Mouse (Mus musculus): ENCODE results near the gene Trp53i13. TPM values are rescaled to one million over a fixed set of nuclear protein-coding genes. Genes with fewer than 3 reads are reported as not detected.

Gene Trp53i13
- total RNA-seq, 4 experiments from 2014 or later, result 10.5 to 12.4 (median 11.4) TPM

DNA sequence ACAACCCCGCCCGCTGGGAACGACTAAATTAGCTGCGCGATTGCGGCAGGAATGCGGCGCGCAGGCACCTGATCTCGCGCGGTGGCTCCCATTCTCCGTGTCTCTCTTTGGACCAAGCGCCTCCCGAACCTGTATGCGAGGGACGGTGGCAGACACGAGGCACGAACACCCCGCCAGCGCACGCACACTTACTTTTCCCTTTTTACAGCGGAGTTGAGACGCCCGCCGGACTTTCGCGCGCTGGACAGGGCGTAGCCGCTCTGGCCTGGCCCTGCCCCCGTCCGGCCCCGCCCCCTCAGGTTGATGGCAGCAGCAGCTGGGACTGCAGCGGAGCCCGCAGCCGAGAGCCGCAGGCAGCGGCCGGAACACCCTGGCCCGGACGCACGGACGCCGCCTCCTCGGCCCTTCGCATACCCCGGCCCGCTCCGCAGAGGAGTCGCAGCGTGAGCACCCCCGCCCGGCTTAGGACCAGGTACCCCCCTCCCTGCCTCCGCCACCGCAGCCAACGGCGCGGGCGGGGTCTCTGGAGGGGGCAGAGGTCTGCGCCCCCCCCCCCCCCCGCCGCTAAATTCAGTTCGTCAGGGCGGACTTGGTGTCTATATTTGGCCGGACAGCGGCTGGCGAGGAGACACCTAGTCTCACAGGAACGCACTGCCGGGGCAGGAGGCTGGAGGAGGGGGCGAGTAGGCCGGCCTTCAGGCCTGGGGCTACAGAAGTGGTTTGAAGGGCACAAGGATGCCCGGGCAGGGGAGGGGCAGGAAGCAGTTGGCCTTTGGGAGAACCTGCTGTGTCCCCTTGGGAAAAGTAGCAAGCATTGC, 53.3 kb downstream of the Trp53i13 start, which contains the start of gene Coro6:
TSS of gene Coro6 (plus strand) at position 129 of the 818 bp plus-strand sequence.
- peak; percentile 80 for DNase-seq (ENCODE audit: low spot score)

DNA sequence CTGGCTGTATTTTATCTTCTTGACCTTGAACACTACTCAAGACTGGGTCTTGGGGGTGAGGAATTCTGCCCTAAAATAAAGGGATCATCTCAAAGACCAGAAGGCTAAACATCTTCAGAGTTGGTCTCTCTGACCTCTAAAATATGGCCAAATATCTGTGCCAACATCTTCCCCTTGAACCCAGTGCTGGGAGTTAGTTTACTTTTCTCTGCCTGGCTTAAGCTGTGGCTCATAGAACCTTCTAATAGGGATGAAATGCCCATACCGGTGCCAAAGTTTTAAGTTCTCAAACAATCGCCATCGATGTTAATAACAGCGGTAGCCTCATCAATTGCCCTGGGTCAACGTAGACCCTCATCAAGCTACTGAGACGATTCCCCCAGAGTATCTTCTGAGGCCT, 53.9 kb downstream of the Trp53i13 start:
- DNase-seq (ENCODE audit: low spot score), result no peak

Other genes starting within 250 kb of the Trp53i13 start
- gene Coro6, start 53.6 kb downstream of the Trp53i13 start, total RNA-seq (2022), result 100 to 1,000 TPM; 221 to 251 (median 232) TPM
- gene Ankrd13b, start 26.3 kb downstream of the Trp53i13 start, total RNA-seq (2022), result 10 to 100 TPM in 2 of 4 experiments, 1 to 10 TPM in 2; 7.5 to 11.6 (median 9.9) TPM
- gene Git1, start 22.4 kb downstream of the Trp53i13 start, total RNA-seq (2022), result 10 to 100 TPM; 53.5 to 63.3 (median 57.1) TPM
- gene Abhd15, start 859 bp downstream of the Trp53i13 start, total RNA-seq (2022), result 1 to 10 TPM; 1.7 to 3.2 (median 2.2) TPM
- gene Gm10392, start 3.2 kb upstream of the Trp53i13 start, total RNA-seq (2022), result not detected
- gene Taok1, start 91.8 kb upstream of the Trp53i13 start, total RNA-seq (2022), result 10 to 100 TPM; 48.8 to 61.9 (median 56.1) TPM
- 10 to 100 TPM; 38.9 to 49.7 (median 45.2) TPM for gene Nufip2, start 170.2 kb upstream of the Trp53i13 start, total RNA-seq (2022)
- not detected for gene Cryba1, start 209.3 kb upstream of the Trp53i13 start, total RNA-seq (2022)
- gene Myo18a, start 247.3 kb upstream of the Trp53i13 start, total RNA-seq (2022), result 100 to 1,000 TPM; 256 to 285 (median 277) TPM

Data from heart, adult 8-10 months (tissue).